Mouse (Mus musculus) heart, adult 10 weeks (tissue): ENCODE results near the gene Gm5868. TPM values are rescaled to one million over a fixed set of nuclear protein-coding genes. Genes with fewer than 3 reads are reported as not detected.

Experiments used
- polyA plus RNA-seq: library from polyadenylated mRNA; stranded (reverse); fragments of 350-450 nt; fragmentation: Illumina TruSeq; extraction: RNeasy Lipid Tissue Mini Kit (QIAGEN cat#74804); gene quantifications from one replicate; pipeline ENCODE4 v1.2.3, GENCODE M21; 2014; ENCODE audit warnings: low read depth, low replicate concordance

The Gm5868 gene
- not detected for polyA plus RNA-seq

DNA sequence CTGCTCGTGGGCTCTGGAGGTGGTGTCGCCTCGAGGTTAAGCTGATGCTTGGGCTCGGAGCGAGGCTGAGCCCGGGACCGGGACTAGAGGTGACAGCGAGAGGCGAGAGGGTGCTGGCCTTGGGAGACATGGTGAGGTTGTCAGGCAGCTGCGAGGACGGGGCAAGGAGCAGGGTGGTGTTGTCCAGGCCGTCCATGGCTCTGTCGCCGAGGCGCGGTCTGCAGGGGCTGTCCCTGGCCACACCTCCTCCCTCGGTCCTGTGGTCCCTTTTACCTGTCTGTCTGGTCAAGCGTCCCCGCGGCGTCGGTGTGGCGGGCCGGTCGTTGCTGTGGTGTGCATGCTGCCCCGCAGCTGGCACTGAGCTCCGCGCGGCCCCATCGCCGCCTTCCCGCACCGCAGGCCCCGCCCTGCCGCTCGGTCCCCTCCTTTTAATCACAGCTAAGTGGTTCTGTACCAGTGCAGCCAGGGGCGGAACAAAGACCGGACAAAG, at the start of gene Gm5868:
TSS of gene Gm5868 (minus strand) at position 360 of the 490 bp plus-strand sequence.

GRCm38 (mm10) chr5:72580970-72581332, 6.4 kb downstream of the Gm5868 start, which contains the start of gene Zar1:
Zar1 (minus strand) TSS chr5:72581254.

DNA sequence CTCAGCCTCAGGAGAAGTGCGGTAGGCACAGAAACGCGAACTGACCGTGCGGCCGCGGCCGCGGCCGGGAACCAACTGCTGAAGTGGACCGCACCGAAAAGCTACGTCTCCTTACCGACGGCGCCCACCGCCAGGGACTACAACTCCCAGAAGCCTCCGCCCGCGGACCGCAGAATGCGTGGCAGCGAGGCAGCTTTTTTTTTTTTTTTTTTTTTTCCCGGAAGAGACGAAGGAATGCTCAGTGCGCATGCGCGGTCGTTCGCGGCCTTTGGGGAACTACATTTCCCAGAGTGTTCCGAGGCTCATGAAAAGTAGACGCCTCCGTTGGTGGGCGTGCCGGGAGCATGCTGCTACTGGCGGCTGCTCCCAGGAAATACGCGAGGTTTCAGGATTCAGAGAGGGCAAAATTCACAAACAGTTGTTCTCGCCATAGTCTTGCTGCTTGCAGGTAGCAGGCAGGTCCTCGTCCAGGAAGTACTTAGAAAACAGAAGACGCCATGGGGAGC, 27.8 kb downstream of the Gm5868 start, which contains the start of gene Nfxl1:
TSS of gene Nfxl1 (minus strand) at position 141 of the 506 bp plus-strand sequence.

Other genes with a start within 250 kb of the Gm5868 start
- gene Corin, start 83.1 kb downstream of the Gm5868 start, polyA plus RNA-seq, result 146 TPM
- 7.0 TPM for gene Nfxl1, start 27.9 kb downstream of the Gm5868 start, polyA plus RNA-seq
- not detected for gene Zar1, start 6.3 kb downstream of the Gm5868 start, polyA plus RNA-seq
- gene Cnga1, start 56.7 kb upstream of the Gm5868 start, polyA plus RNA-seq, result not detected
- gene Nipal1, start 60.2 kb upstream of the Gm5868 start, polyA plus RNA-seq, result not detected
- not detected for gene Txk, start 165.2 kb upstream of the Gm5868 start, polyA plus RNA-seq